Mouse (Mus musculus) B cell, adult 67 days (primary cell): Measurements from ENCODE around the gene Mt1. TPM values are rescaled to one million over a fixed set of nuclear protein-coding genes. Genes with fewer than 3 reads are reported as not detected.

Source experiments
- total RNA-seq, 2 experiments: library from RNA; stranded (reverse); gene quantifications; 4 replicates each; pipeline ENCODE4 v1.2.4; 2023

The Mt1 gene
- 1 to 10 TPM; 2.0 to 2.9 TPM for total RNA-seq

GRCm38 (mm10) chr8:94178857-94179712 lies at the start of gene Mt1:
Mt1 (plus strand) TSS chr8:94179082.

DNA sequence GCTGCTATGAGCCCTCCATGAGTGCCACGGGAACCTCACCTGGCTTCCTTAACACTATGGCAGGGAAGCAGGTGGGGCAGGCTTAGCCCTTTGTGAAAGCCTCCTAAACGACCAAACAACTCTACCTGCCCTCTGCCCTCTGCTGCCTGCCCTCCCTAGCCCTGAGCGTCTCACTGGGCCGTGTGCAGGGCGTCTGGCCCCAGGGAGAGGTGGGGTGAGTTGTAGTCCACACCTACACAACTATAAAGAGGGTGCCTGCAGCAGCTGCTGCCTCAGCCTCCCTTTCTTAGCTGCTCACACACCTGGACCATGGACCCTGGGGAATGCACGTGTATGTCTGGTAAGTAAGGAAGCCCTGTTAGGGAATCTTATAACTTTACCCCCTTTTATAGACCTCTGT lies 41.9 kb upstream of the Mt1 start, which contains the start of gene Mt4:
Gene Mt4, plus strand, starts transcription at position 265 of the 400 bp plus-strand sequence.

GRCm38 (mm10) chr8:94152513-94153300 lies 26.2 kb upstream of the Mt1 start, which contains the start of gene Mt3:
Mt3 (plus strand) TSS chr8:94152607.

DNA sequence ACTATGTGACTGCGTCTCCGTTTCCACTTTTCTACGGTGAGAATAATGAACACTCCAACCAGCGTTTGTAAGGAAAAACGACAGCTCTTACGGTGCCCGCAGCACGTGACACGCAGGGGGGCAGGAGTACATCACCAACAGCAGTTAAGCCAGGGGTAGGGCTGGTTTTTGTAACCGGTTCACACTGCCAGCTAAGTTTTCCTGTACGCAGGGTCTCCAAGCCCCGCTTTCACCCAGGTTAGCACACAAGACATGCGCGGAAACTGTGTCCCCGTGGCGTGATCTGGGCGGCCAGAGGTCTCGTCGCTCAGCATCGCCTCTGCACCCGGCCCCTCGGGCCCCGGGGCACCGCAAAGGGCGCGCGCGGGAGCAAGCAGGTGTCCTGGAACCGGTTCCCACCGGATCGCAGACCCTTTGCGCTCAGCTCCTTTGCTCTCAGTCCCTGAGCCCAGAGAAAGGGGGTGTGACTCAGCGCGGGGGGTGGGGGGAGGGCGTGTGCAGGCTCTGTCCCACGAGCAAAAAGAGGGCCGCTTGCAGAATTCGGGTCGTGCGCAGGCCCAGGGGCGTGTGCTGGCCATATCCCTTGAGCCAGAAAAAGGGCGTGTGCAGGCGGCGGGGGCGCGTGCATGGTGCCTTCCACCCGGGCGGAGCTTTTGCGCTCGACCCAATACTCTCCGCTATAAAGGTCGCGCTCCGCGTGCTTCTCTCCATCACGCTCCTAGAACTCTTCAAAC lies 6.6 kb upstream of the Mt1 start, which contains the start of gene Mt2:
Gene Mt2, plus strand, starts transcription at position 590 of the 734 bp plus-strand sequence.

DNA sequence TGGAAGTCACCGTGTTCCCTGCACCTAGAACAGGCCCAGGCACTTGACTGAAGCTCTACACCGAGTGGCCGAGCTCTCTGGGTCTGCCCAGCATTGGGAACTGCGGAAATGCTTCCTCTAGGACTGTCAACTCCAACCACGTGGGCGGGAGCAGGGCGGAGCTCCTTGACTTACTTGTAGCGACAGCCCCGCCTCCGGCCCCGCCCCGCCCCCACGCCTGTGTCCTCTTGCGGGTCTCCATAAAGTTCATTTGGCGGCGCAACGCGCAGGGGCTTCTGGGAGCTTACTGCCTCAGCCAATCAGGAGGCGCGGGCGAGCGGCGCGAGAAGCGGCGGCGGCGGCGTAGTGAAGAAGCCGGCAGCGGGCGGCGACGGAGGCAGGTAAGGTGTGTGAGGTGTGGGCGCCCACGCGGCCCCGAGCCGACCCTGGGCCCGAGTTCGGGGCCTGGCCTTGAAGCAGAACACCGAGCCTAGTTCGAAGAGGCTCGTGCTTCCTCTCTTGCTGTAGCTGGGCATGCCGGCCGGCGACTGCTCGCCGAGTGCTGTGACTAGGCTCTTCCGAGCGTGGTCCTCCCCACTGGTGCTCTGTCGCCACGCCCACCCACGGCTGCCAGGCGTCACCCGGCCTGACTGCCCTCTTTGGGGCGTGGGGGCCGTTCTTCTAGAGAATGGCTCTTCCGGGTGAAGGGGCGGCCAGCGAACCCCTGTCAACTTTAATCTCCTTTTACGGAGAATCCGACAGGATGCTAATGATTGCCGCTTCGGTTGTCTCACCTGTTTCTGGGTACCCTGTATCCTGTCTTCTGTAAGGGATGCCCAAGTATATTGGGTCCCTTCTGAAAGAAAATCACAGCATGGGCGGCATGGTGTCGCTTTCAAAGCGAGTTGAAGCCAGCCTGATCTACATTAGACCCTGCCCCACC lies 35.6 kb downstream of the Mt1 start, which contains the start of gene Nup93:
Gene Nup93, plus strand, starts transcription at position 313 of the 922 bp plus-strand sequence.

Other genes with a start within 250 kb of the Mt1 start
- gene Amfr, start 166.2 kb upstream of the Mt1 start, total RNA-seq, result 10 to 100 TPM; 76.7 to 79.4 TPM
- 10 to 100 TPM; 30.5 to 45.1 TPM for gene Nudt21, start 142.1 kb upstream of the Mt1 start, total RNA-seq
- gene Ogfod1, start 141.9 kb upstream of the Mt1 start, total RNA-seq, result 10 to 100 TPM; 19.1 to 22.3 TPM
- gene Bbs2, start 80.2 kb upstream of the Mt1 start, total RNA-seq, result 10 to 100 TPM; 14.1 to 21.5 TPM
- gene Mt4, start 41.9 kb upstream of the Mt1 start, total RNA-seq, result not detected
- gene Mt3, start 26.5 kb upstream of the Mt1 start, total RNA-seq, result not detected
- gene Mt2, start 6.4 kb upstream of the Mt1 start, total RNA-seq, result not detected
- gene Nup93, start 35.5 kb downstream of the Mt1 start, total RNA-seq, result 10 to 100 TPM; 32.1 to 32.4 TPM
- 1 to 10 TPM in 1 of 2 experiments, under 1 TPM in 1; 0.78 to 1.2 TPM for gene Slc12a3, start 150.1 kb downstream of the Mt1 start, total RNA-seq
- 100 to 1,000 TPM; 166 to 220 TPM for gene Herpud1, start 207.4 kb downstream of the Mt1 start, total RNA-seq